Mouse (Mus musculus): ENCODE measurements around the gene Tmcc3. TPM values are rescaled to one million over a fixed set of nuclear protein-coding genes. Genes with fewer than 3 reads are reported as not detected.

The Tmcc3 gene
- total and polyA plus RNA-seq, 2 experiments from 2014 or later: 4.1 to 10.0 TPM

DNA sequence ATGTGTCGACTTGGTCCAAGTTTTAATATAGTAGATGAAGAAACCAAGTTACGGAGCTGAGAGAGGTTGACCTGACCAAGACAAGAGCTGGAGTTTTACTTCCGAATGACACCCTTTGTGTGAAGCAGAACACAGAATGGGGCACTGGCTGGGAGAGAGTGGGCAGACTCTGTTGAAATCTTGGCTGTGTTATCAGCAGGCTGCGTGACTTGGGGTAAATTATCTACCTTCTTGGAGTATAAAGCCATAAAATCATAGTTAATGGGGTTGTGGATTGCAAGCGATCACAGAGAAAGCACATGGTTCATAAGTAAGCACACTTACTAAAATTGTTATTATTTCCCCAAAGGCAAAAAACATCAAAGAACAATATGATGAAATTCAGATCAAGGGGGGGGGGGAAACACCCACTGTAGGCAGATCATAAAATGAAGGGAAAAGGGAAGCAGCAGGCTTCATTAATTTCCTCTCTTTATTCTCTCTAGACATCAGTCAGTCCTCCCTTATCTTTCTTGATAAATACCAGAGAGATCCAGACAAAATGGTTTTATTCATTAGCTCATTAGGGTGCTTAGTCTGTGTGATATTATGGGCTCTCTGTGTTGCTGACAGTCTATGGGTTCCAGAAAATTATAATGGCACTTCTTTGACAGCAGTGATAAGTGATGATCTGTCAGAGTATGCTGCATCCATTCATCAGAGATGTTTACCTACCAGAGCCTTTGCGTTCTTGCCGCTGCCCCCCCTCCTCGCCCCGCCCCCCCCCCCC lies 1.1 kb upstream of the Tmcc3 start:
- ATAC-seq (ENCODE audit: insufficient read depth, low read depth): no peak

GRCm38 (mm10) chr10:94312007-94312715 lies 412 bp downstream of the Tmcc3 start:
- Histone ChIP-seq H3K9ac (replicated peaks; ENCODE audit: low read depth, low read length) (no peak overlapping the region; the same call in 1 of the 2 replicates), H3K9me3 (replicated peaks; ENCODE audit: control insufficient read depth, low read length) (no peaks in the 10 kb centered on the region; the same call in 1 of the 2 replicates), H3K27me3 (ENCODE audit: control insufficient read depth, insufficient read depth, low read length) (peaks cover 6% of the 10 kb centered on the region; the same call in 1 of the 2 replicates), H3K4me2 (ENCODE audit: low read depth, low read length) (peak overlapping the region; percentile 83), H3K36me3 (replicated peaks; ENCODE audit: control insufficient read depth, insufficient read depth, low read length) (no peaks in the 10 kb centered on the region), H3K27ac (ENCODE audit: low read depth) (no peak overlapping the region), H3K4me3 (ENCODE audit: low read depth, low read length) (peak overlapping the region; percentile 52), H3K4me1 (ENCODE audit: control insufficient read depth, insufficient read depth) (no peaks in the 10 kb centered on the region)
- no peak for DNase-seq (ENCODE audit: low spot score)
- 1% methylated on average over 45 of the region's 45 CpGs for WGBS
- ATAC-seq (ENCODE audit: insufficient read depth, low read depth): peak; percentile 24; the same call in 1 of the 2 replicates
- TF ChIP-seq CTCF (IDR thresholded peaks at IDR 0.05; ENCODE audit: low read depth): no peak
- TF ChIP-seq EP300 (IDR thresholded peaks at IDR 0.05; ENCODE audit: low read depth): no peak

More for the DNA sequence above, 1.1 kb upstream of the Tmcc3 start:
- no peak overlapping the region for H3K4me3 ChIP-seq (ENCODE audit: low read depth, low read length)
- TF ChIP-seq EP300 (IDR thresholded peaks at IDR 0.05; ENCODE audit: low read depth): no peak
- TF ChIP-seq CTCF (IDR thresholded peaks at IDR 0.05; ENCODE audit: low read depth): no peak
- H3K36me3 ChIP-seq (replicated peaks; ENCODE audit: control insufficient read depth, insufficient read depth, low read length): no peaks in the 10 kb centered on the region
- H3K4me1 ChIP-seq (ENCODE audit: control insufficient read depth, insufficient read depth): no peaks in the 10 kb centered on the region
- no peak for DNase-seq (ENCODE audit: low spot score)
- peaks cover 6% of the 10 kb centered on the region; the same call in 1 of the 2 replicates for H3K27me3 ChIP-seq (ENCODE audit: control insufficient read depth, insufficient read depth, low read length)
- no peaks in the 10 kb centered on the region; the same call in 1 of the 2 replicates for H3K9me3 ChIP-seq (replicated peaks; ENCODE audit: control insufficient read depth, low read length)
- no peak overlapping the region for H3K27ac ChIP-seq (ENCODE audit: low read depth)
- H3K4me2 ChIP-seq (ENCODE audit: low read depth, low read length): no peak overlapping the region
- WGBS: 56% methylated on average over 7 of the region's 9 CpGs
- no peak overlapping the region for H3K9ac ChIP-seq (replicated peaks; ENCODE audit: low read depth, low read length)

DNA sequence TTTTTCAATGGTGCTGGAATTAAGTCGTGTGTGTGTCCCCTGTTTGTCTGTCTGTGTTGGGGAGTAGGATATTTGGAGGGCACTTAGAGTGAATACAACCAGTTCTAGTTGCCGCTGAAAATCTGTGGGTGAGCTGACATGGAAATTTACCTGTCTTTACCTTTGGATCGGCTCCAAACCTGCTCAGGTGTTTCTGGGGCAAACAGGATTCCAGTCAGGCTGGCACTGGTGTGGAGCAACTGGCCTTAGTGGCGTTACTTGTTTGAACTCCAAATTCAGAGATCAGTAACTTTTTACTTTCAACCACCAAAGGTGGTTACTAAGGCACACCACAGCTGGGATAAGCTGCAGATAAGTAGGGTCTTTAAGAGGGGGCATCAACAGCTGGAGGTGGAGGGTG lies 1.4 kb downstream of the Tmcc3 start:
- ATAC-seq (ENCODE audit: insufficient read depth, low read depth) (no peak), DNase-seq (ENCODE audit: low spot score) (no peak)
- Histone ChIP-seq H3K4me3 (ENCODE audit: low read depth, low read length) (no peak overlapping the region), H3K9me3 (replicated peaks; ENCODE audit: control insufficient read depth, low read length) (no peaks in the 10 kb centered on the region; the same call in 1 of the 2 replicates), H3K27ac (ENCODE audit: low read depth) (no peak overlapping the region), H3K27me3 (ENCODE audit: control insufficient read depth, insufficient read depth, low read length) (peaks cover 6% of the 10 kb centered on the region; the same call in 1 of the 2 replicates), H3K4me2 (ENCODE audit: low read depth, low read length) (no peak overlapping the region), H3K4me1 (ENCODE audit: control insufficient read depth, insufficient read depth) (no peaks in the 10 kb centered on the region), H3K36me3 (replicated peaks; ENCODE audit: control insufficient read depth, insufficient read depth, low read length) (no peaks in the 10 kb centered on the region), H3K9ac (replicated peaks; ENCODE audit: low read depth, low read length) (no peak overlapping the region)
- WGBS: 81% methylated on average over 4 of the region's 4 CpGs
- TF ChIP-seq EP300 (IDR thresholded peaks at IDR 0.05; ENCODE audit: low read depth): no peak
- no peak for TF ChIP-seq CTCF (IDR thresholded peaks at IDR 0.05; ENCODE audit: low read depth)

GRCm38 (mm10) chr10:94318574-94318973 lies 6.8 kb downstream of the Tmcc3 start:
- 57% methylated on average over 4 of the region's 4 CpGs for WGBS
- no peak for ATAC-seq (ENCODE audit: insufficient read depth, low read depth)

DNA sequence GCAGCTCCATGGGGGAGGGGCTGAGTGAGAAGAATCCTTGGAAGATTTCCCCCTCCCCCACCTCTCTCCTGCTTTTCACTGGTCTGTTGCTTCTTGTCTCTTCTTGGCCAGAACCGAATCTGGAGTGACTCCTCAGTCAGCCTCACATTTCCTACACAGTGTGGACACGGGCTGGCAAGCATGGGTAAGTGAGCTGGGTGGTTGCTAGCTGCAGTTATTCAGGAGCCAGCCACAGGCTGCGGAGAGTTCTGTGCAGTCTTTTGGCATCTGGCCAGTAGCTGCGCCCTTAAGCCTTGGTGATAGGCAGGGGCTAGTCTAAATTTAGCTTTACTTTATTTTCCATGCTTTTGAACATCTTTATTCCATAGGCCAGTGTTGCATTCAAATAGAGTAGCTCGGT lies 18.2 kb downstream of the Tmcc3 start:
- H3K36me3 ChIP-seq (replicated peaks; ENCODE audit: control insufficient read depth, insufficient read depth, low read length): no peaks in the 10 kb centered on the region
- no peak overlapping the region for H3K27ac ChIP-seq (ENCODE audit: low read depth)
- no peak overlapping the region for H3K4me3 ChIP-seq (ENCODE audit: low read depth, low read length)
- DNase-seq (ENCODE audit: low spot score) (peak; percentile 55), ATAC-seq (ENCODE audit: insufficient read depth, low read depth) (peak; percentile 76)
- H3K4me1 ChIP-seq (ENCODE audit: control insufficient read depth, insufficient read depth): peaks cover 7% of the 10 kb centered on the region; the same call in 1 of the 2 replicates
- no peak for TF ChIP-seq CTCF (IDR thresholded peaks at IDR 0.05; ENCODE audit: low read depth)
- TF ChIP-seq EP300 (IDR thresholded peaks at IDR 0.05; ENCODE audit: low read depth): no peak
- no peak overlapping the region for H3K9ac ChIP-seq (replicated peaks; ENCODE audit: low read depth, low read length)
- peaks cover 3% of the 10 kb centered on the region for H3K9me3 ChIP-seq (replicated peaks; ENCODE audit: control insufficient read depth, low read length)
- WGBS: 4% methylated on average over 5 of the region's 5 CpGs
- H3K4me2 ChIP-seq (ENCODE audit: low read depth, low read length): peak overlapping the region; percentile 37
- H3K27me3 ChIP-seq (ENCODE audit: control insufficient read depth, insufficient read depth, low read length): no peaks in the 10 kb centered on the region

More at GRCm38 (mm10) chr10:94318574-94318973, 6.8 kb downstream of the Tmcc3 start:
- Histone ChIP-seq H3K4me2 (ENCODE audit: low read depth, low read length) (no peak overlapping the region), H3K36me3 (replicated peaks; ENCODE audit: control insufficient read depth, insufficient read depth, low read length) (no peaks in the 10 kb centered on the region), H3K4me1 (ENCODE audit: control insufficient read depth, insufficient read depth) (no peaks in the 10 kb centered on the region), H3K27me3 (ENCODE audit: control insufficient read depth, insufficient read depth, low read length) (peaks cover 4% of the 10 kb centered on the region; the same call in 1 of the 2 replicates), H3K4me3 (ENCODE audit: low read depth, low read length) (no peak overlapping the region), H3K27ac (ENCODE audit: low read depth) (no peak overlapping the region), H3K9ac (replicated peaks; ENCODE audit: low read depth, low read length) (no peak overlapping the region), H3K9me3 (replicated peaks; ENCODE audit: control insufficient read depth, low read length) (no peaks in the 10 kb centered on the region)
- no peak for DNase-seq (ENCODE audit: low spot score)
- TF ChIP-seq CTCF (IDR thresholded peaks at IDR 0.05; ENCODE audit: low read depth): no peak
- no peak for TF ChIP-seq EP300 (IDR thresholded peaks at IDR 0.05; ENCODE audit: low read depth)

All from heart, postnatal 0 days (tissue).